Mouse (Mus musculus) hindbrain, embryonic 10.5 days (tissue): Measurements from ENCODE around the gene 4931440F15Rik. TPM values are rescaled to one million over a fixed set of nuclear protein-coding genes. Genes with fewer than 3 reads are reported as not detected.

Source experiments
- DNase-seq: peaks from one replicate; pipeline ENCODE4 v3.0.0-alpha.2; 2017; ENCODE audit warnings: low spot score
- H3K27ac ChIP-seq: fragments of 300-500 bp; sonication (generic); 2 replicates; pipeline ENCODE4 v1.5.1; 2016; ENCODE audit warnings: mild to moderate bottlenecking, moderate library complexity
- H3K27me3 ChIP-seq: fragments of 300-500 bp; sonication (generic); 2 replicates; pipeline ENCODE4 v1.6.1; 2016; ENCODE audit warnings: mild to moderate bottlenecking; ENCODE audit not compliant: poor library complexity, insufficient read depth, severe bottlenecking
- H3K36me3 ChIP-seq: fragments of 300-500 bp; sonication (generic); 2 replicates; pipeline ENCODE4 v1.6.1; 2016; ENCODE audit warnings: mild to moderate bottlenecking, moderate library complexity
- H3K4me1 ChIP-seq: fragments of 300-500 bp; sonication (generic); replicated peaks from 2 replicates; pipeline ENCODE4 v1.6.1; 2016; ENCODE audit warnings: mild to moderate bottlenecking
- H3K4me3 ChIP-seq: fragments of 300-500 bp; sonication (generic); 2 replicates; pipeline ENCODE4 v1.5.1; 2016; ENCODE audit warnings: mild to moderate bottlenecking, moderate library complexity
- H3K9me3 ChIP-seq: fragments of 300-500 bp; sonication (generic); 2 replicates; pipeline ENCODE4 v1.6.1; 2016; ENCODE audit warnings: mild to moderate bottlenecking, moderate library complexity
- WGBS: fragments of 180-500 bp; shearing (Covaris S2); methylation state at CpG from one replicate; pipeline ENCODE4 v1.1.7; 2016; 5-methylcytosine and 5-hydroxymethylcytosine counted together
- polyA plus RNA-seq: library from polyadenylated mRNA; unstranded; fragments of >200 nt; fragmentation: Nextera tagmentation; extraction: Ambion mirVana; gene quantifications from 2 replicates; pipeline ENCODE4 v1.2.1, GENCODE M21; 2016

4931440F15Rik gene
- polyA plus RNA-seq, 1 experiment from 2014 or later, result 0.13 TPM

- Histone ChIP-seq H3K4me1 (no peaks in the 10 kb centered on the region), H3K9me3 (no peaks in the 10 kb centered on the region), H3K27me3 (no peaks in the 10 kb centered on the region), H3K36me3 (no peaks in the 10 kb centered on the region), H3K4me3 (no peak overlapping the region), H3K27ac (no peak overlapping the region)
- DNase-seq, result no peak
Measured at GRCm38 (mm10) chr11:29815670-29816069, 9.8 kb downstream of the 4931440F15Rik start.

GRCm38 (mm10) chr11:29815261-29815660, 10.2 kb downstream of the 4931440F15Rik start:
- DNase-seq, result no peak
- Histone ChIP-seq H3K4me3 (no peak overlapping the region), H3K4me1 (no peaks in the 10 kb centered on the region), H3K27me3 (no peaks in the 10 kb centered on the region), H3K9me3 (no peaks in the 10 kb centered on the region), H3K27ac (no peak overlapping the region), H3K36me3 (no peaks in the 10 kb centered on the region)
- 80% methylated on average over 3 of the region's 3 CpGs for WGBS

GRCm38 (mm10) chr11:29813267-29813666, 12.2 kb downstream of the 4931440F15Rik start:
- Histone ChIP-seq H3K4me1 (no peaks in the 10 kb centered on the region), H3K4me3 (no peak overlapping the region), H3K27me3 (no peaks in the 10 kb centered on the region), H3K27ac (no peak overlapping the region), H3K36me3 (no peaks in the 10 kb centered on the region), H3K9me3 (no peaks in the 10 kb centered on the region)
- 79% methylated on average over 1 of the region's 1 CpGs for WGBS
- DNase-seq, result no peak

- no peak for DNase-seq
- H3K27me3 ChIP-seq, result no peaks in the 10 kb centered on the region
- H3K9me3 ChIP-seq, result no peaks in the 10 kb centered on the region
- WGBS, result 79% methylated on average over 3 of the region's 3 CpGs
- H3K27ac ChIP-seq, result no peak overlapping the region
- H3K36me3 ChIP-seq, result no peaks in the 10 kb centered on the region
- H3K4me3 ChIP-seq, result no peak overlapping the region
- no peaks in the 10 kb centered on the region for H3K4me1 ChIP-seq
Measured at GRCm38 (mm10) chr11:29812475-29812874, 13.0 kb downstream of the 4931440F15Rik start.

- DNase-seq, result no peak
- H3K9me3 ChIP-seq, result no peaks in the 10 kb centered on the region
- H3K4me3 ChIP-seq, result no peak overlapping the region
- 83% methylated on average over 3 of the region's 3 CpGs for WGBS
- H3K27me3 ChIP-seq, result no peaks in the 10 kb centered on the region
- H3K36me3 ChIP-seq, result no peaks in the 10 kb centered on the region
- H3K27ac ChIP-seq, result no peak overlapping the region
- H3K4me1 ChIP-seq, result no peaks in the 10 kb centered on the region
Measured at GRCm38 (mm10) chr11:29810324-29810723, 15.1 kb downstream of the 4931440F15Rik start.

GRCm38 (mm10) chr11:29808981-29809589, 16.4 kb downstream of the 4931440F15Rik start:
- WGBS, result 90% methylated on average over 7 of the region's 7 CpGs
- Histone ChIP-seq H3K4me1 (no peaks in the 10 kb centered on the region), H3K9me3 (no peaks in the 10 kb centered on the region), H3K36me3 (no peaks in the 10 kb centered on the region), H3K27ac (no peak overlapping the region), H3K4me3 (no peak overlapping the region), H3K27me3 (no peaks in the 10 kb centered on the region)
- DNase-seq, result no peak

- DNase-seq, result no peak
- H3K4me1 ChIP-seq, result no peaks in the 10 kb centered on the region
- H3K27me3 ChIP-seq, result no peaks in the 10 kb centered on the region
- WGBS, result 83% methylated on average over 9 of the region's 9 CpGs
- H3K4me3 ChIP-seq, result no peak overlapping the region
- no peaks in the 10 kb centered on the region for H3K36me3 ChIP-seq
- H3K9me3 ChIP-seq, result no peaks in the 10 kb centered on the region
- H3K27ac ChIP-seq, result no peak overlapping the region
Measured at GRCm38 (mm10) chr11:29808173-29808980, 17.1 kb downstream of the 4931440F15Rik start.

- DNase-seq, result no peak
- Histone ChIP-seq H3K36me3 (no peaks in the 10 kb centered on the region), H3K4me1 (no peaks in the 10 kb centered on the region), H3K9me3 (no peaks in the 10 kb centered on the region), H3K4me3 (no peak overlapping the region), H3K27me3 (no peaks in the 10 kb centered on the region), H3K27ac (no peak overlapping the region)
- WGBS, result 87% methylated on average over 5 of the region's 5 CpGs
Measured at GRCm38 (mm10) chr11:29807325-29807724, 18.1 kb downstream of the 4931440F15Rik start.

- Histone ChIP-seq H3K4me3 (no peak overlapping the region), H3K4me1 (no peaks in the 10 kb centered on the region), H3K36me3 (no peaks in the 10 kb centered on the region), H3K27me3 (no peaks in the 10 kb centered on the region), H3K9me3 (no peaks in the 10 kb centered on the region), H3K27ac (no peak overlapping the region)
- WGBS, result 90% methylated on average over 2 of the region's 2 CpGs
- no peak for DNase-seq
Measured at GRCm38 (mm10) chr11:29801432-29802427, 23.7 kb downstream of the 4931440F15Rik start.

GRCm38 (mm10) chr11:29799839-29800238, 25.6 kb downstream of the 4931440F15Rik start:
- Histone ChIP-seq H3K4me1 (no peaks in the 10 kb centered on the region), H3K36me3 (no peaks in the 10 kb centered on the region), H3K27ac (no peak overlapping the region), H3K9me3 (no peaks in the 10 kb centered on the region), H3K4me3 (no peak overlapping the region), H3K27me3 (no peaks in the 10 kb centered on the region)
- DNase-seq, result no peak
- 77% methylated on average over 1 of the region's 1 CpGs for WGBS

GRCm38 (mm10) chr11:29795106-29795505, 30.4 kb downstream of the 4931440F15Rik start:
- WGBS, result 91% methylated on average over 6 of the region's 6 CpGs

GRCm38 (mm10) chr11:29794475-29794874, 31.0 kb downstream of the 4931440F15Rik start:
- WGBS, result 53% methylated on average over 2 of the region's 2 CpGs
- H3K27me3 ChIP-seq, result no peaks in the 10 kb centered on the region
- no peaks in the 10 kb centered on the region for H3K36me3 ChIP-seq

More at GRCm38 (mm10) chr11:29795106-29795505, 30.4 kb downstream of the 4931440F15Rik start:
- Histone ChIP-seq H3K4me1 (0 out of 2 replicates have a peak, but pooled peaks cover 2% of the 10 kb centered on the region), H3K36me3 (no peaks in the 10 kb centered on the region), H3K9me3 (no peaks in the 10 kb centered on the region), H3K27ac (no peak overlapping the region), H3K27me3 (no peaks in the 10 kb centered on the region), H3K4me3 (no peak overlapping the region)
- no peak for DNase-seq

More at GRCm38 (mm10) chr11:29794475-29794874, 31.0 kb downstream of the 4931440F15Rik start:
- Histone ChIP-seq H3K9me3 (no peaks in the 10 kb centered on the region), H3K4me1 (0 out of 2 replicates have a peak, but pooled peaks cover 2% of the 10 kb centered on the region), H3K4me3 (no peak overlapping the region), H3K27ac (no peak overlapping the region)
- DNase-seq, result no peak
